Mouse (Mus musculus) midbrain, postnatal 0 days (tissue): ENCODE results near the gene Pkd2l1. TPM values are rescaled to one million over a fixed set of nuclear protein-coding genes. Genes with fewer than 3 reads are reported as not detected.

Experiments
- ATAC-seq: fragments of 200-750 bp; cut with Nextera tagmentation; 2 replicates; pipeline ENCODE4 v1.8.0; 2017; ENCODE audit warnings: moderate number of reproducible peaks, mild to moderate bottlenecking, moderate TSS enrichment, moderate library complexity; ENCODE audit not compliant: low FRiP score
- DNase-seq: peaks from one replicate; pipeline ENCODE4 v3.0.0-alpha.2; 2015; ENCODE audit warnings: low spot score
- H3K27ac ChIP-seq: fragments of 300-500 bp; sonication (generic); 2 replicates; pipeline ENCODE4 v1.5.1; 2014; ENCODE audit warnings: low read depth, mild to moderate bottlenecking, low read length, mixed read lengths
- H3K27me3 ChIP-seq: fragments of 300-500 bp; sonication (generic); 2 replicates; pipeline ENCODE4 v1.6.1; 2014; ENCODE audit warnings: low read length, control low read depth, mixed read lengths; ENCODE audit not compliant: insufficient read depth
- H3K36me3 ChIP-seq: fragments of 300-500 bp; sonication (generic); 2 replicates; pipeline ENCODE4 v1.6.1; 2014; ENCODE audit warnings: low read length, control low read depth, mixed read lengths; ENCODE audit not compliant: insufficient read depth
- H3K4me1 ChIP-seq: fragments of 300-500 bp; sonication (generic); 2 replicates; pipeline ENCODE4 v1.6.1; 2014; ENCODE audit warnings: mild to moderate bottlenecking, control low read depth, antibody characterized with exemption, low read length, mixed read lengths; ENCODE audit not compliant: insufficient read depth
- H3K4me2 ChIP-seq: fragments of 300-500 bp; sonication (generic); 2 replicates; pipeline ENCODE4 v1.6.1; 2014; ENCODE audit warnings: low read depth, mild to moderate bottlenecking, low read length, mixed read lengths; ENCODE audit not compliant: poor library complexity, severe bottlenecking
- H3K4me3 ChIP-seq: fragments of 300-500 bp; sonication (generic); 2 replicates; pipeline ENCODE4 v1.5.1; 2014; ENCODE audit warnings: low read depth, mild to moderate bottlenecking, low read length, moderate library complexity
- H3K9ac ChIP-seq: fragments of 300-500 bp; sonication (generic); replicated peaks from 2 replicates; pipeline ENCODE4 v1.6.1; 2014; ENCODE audit warnings: mild to moderate bottlenecking, low read length, moderate library complexity, mixed read lengths; ENCODE audit not compliant: poor library complexity, severe bottlenecking
- H3K9me3 ChIP-seq: fragments of 300-500 bp; sonication (generic); 2 replicates; pipeline ENCODE4 v1.6.1; 2016; ENCODE audit warnings: low read length, control low read depth
- CTCF ChIP-seq: IDR thresholded peaks from 2 replicates; pipeline ENCODE4 v1.5.1; 2016; ENCODE audit warnings: antibody characterized with exemption, mild to moderate bottlenecking
- WGBS: fragments of 180-500 bp; shearing (Covaris S2); extraction: QIAGEN DNeasy Blood & Tissue Kit; methylation state at CpG from one replicate; pipeline ENCODE4 v1.1.7; 2014; 5-methylcytosine and 5-hydroxymethylcytosine counted together
- polyA plus RNA-seq: library from polyadenylated mRNA; unstranded; fragments of >200 nt; fragmentation: Nextera tagmentation; extraction: Ambion mirVana; gene quantifications from 2 replicates; pipeline ENCODE4 v1.2.1, GENCODE M21; 2015
- total RNA-seq: library from RNA; depleted of rRNA; stranded (reverse); fragments of >200 nt; gene quantifications from 2 replicates; pipeline ENCODE4 v1.2.3, GENCODE M21; 2014

Gene Pkd2l1
- total and polyA plus RNA-seq, 2 experiments from 2014 or later = 0.07 to 0.27 TPM

DNA sequence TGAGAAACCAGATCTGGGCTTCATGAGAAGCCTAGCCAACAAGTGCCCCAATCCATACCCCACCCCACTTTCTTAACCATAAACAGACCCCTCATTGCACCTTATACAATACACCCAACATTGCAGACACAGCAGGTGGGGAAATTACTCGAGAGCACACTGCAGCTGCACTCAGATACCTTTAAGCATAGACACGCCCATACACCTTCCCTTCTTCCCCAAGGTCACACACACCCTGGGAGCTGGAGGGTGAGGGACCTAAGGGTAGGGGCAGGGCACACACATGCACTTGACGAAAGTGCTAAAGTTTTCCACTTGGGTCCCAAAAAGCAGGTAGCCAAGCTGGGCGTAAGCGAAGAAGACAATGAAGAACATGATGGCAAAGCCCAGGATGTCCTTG lies 38.5 kb downstream of the Pkd2l1 start:
- WGBS = 91% methylated on average over 5 of the region's 5 CpGs
- Histone ChIP-seq H3K27ac (no peak overlapping the region), H3K27me3 (no peaks in the 10 kb centered on the region; the same call in 1 of the 2 replicates), H3K4me1 (no peaks in the 10 kb centered on the region), H3K4me3 (no peak overlapping the region), H3K9ac (no peak overlapping the region), H3K36me3 (no peaks in the 10 kb centered on the region), H3K9me3 (no peaks in the 10 kb centered on the region), H3K4me2 (no peak overlapping the region)
- ATAC-seq = no peak
- no peak for TF ChIP-seq CTCF
- DNase-seq = no peak

DNA sequence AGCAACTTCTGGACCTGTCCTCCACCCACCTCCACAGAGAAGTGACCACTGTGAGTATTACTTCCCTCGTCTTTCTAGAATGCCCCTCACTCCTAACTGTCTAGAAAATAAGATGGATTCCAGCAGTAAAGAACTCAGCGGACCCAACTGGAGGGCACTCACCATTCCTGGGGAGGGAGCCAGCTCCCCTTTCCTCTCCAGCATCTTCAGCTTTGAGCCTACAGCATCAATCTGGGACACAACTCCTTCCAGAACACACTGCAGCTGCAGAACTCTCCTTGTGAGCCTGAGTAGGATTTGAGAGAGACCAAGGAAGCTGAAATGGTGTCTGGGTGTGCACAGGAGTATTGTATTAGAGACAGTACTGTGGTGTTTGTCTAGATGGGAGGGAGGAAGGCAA lies 43.3 kb downstream of the Pkd2l1 start:
- H3K9ac ChIP-seq = no peak overlapping the region
- H3K4me2 ChIP-seq = no peak overlapping the region
- H3K4me1 ChIP-seq = no peaks in the 10 kb centered on the region
- ATAC-seq (no peak), DNase-seq (no peak)
- H3K4me3 ChIP-seq = no peak overlapping the region
- 83% methylated on average over 2 of the region's 2 CpGs for WGBS
- H3K9me3 ChIP-seq = no peaks in the 10 kb centered on the region
- H3K27me3 ChIP-seq = no peaks in the 10 kb centered on the region; the same call in 1 of the 2 replicates
- no peak overlapping the region for H3K27ac ChIP-seq
- H3K36me3 ChIP-seq = peaks cover 5% of the 10 kb centered on the region; the same call in 1 of the 2 replicates
- TF ChIP-seq CTCF = no peak

DNA sequence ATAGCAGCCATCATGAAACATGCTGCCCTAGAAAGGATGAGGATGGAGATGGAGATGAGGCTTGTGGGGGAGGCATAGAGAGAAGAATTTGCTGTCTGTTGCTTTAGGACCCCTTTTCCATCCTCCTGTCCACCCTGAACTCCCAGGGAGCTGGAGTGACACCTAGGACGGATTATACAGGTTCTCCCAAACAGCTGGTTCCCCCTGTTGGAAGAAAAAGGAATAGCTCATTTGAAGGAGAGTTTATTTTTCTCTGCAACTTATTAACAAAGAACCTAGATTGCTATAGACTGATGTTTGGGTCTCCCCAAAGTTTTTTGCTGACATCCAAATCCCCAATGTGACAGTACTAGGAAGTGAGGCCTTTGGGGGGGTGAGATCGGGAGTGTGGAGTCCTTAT lies 43.9 kb downstream of the Pkd2l1 start:
- Histone ChIP-seq H3K9me3 (no peaks in the 10 kb centered on the region), H3K27ac (no peak overlapping the region), H3K4me1 (no peaks in the 10 kb centered on the region), H3K36me3 (peaks cover 10% of the 10 kb centered on the region; the same call in 1 of the 2 replicates), H3K27me3 (no peaks in the 10 kb centered on the region; the same call in 1 of the 2 replicates), H3K4me2 (no peak overlapping the region), H3K4me3 (no peak overlapping the region), H3K9ac (no peak overlapping the region)
- ATAC-seq (no peak), DNase-seq (no peak)
- WGBS = 29% methylated on average over 2 of the region's 2 CpGs
- peak; percentile 20 for TF ChIP-seq CTCF

DNA sequence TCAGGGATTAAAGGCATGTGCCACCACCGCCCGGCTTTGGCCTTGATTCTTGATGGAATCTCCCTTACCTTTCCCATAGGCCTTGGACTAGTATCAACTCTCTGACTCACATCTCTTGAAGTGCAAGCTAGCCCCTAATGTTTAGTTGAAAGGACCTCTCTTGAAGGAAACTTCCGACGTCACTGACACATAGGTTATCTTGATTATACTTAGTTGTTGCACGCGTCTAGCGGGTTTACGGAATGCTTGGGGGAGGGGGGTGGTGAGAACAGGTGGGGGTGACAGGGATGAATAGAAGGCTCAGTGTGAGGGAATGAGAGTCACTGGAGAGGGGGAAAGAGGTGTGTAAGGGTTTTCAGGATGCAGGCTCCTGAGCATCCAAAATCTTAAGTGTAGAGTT lies 45.3 kb downstream of the Pkd2l1 start:
- DNase-seq = no peak
- no peak overlapping the region for H3K27ac ChIP-seq
- TF ChIP-seq CTCF = no peak

DNA sequence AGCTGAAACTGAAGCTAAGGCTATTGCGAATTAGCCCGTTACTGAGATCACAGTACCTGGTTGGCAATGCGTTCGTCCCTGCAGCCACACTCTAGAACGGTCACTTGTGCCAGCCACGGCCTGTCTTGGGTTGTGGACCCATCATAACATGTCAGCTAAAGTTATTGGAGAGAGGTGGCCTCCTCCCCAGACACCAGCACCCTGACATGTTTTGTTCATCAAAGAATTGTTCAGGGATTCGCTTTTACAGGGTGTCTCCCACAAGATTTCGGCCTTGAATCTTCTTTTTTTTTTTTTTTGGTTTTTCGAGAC lies 45.7 kb downstream of the Pkd2l1 start:
- Histone ChIP-seq H3K27me3 (no peaks in the 10 kb centered on the region; the same call in 1 of the 2 replicates), H3K36me3 (peaks cover 22% of the 10 kb centered on the region), H3K4me3 (peak overlapping the region; percentile 63), H3K27ac (peak overlapping the region; percentile 65), H3K4me2 (peak overlapping the region; percentile 63), H3K9ac (peak overlapping the region; percentile 82), H3K9me3 (no peaks in the 10 kb centered on the region), H3K4me1 (no peaks in the 10 kb centered on the region)
- DNase-seq (no peak), ATAC-seq (peak; percentile 31; the same call in 1 of the 2 replicates)
- 61% methylated on average over 9 of the region's 9 CpGs for WGBS
- TF ChIP-seq CTCF = no peak

More for the DNA sequence above, 45.3 kb downstream of the Pkd2l1 start:
- no peaks in the 10 kb centered on the region; the same call in 1 of the 2 replicates for H3K27me3 ChIP-seq
- WGBS = 97% methylated on average over 8 of the region's 8 CpGs
- H3K9ac ChIP-seq = no peak overlapping the region
- ATAC-seq = no peak
- H3K4me1 ChIP-seq = no peaks in the 10 kb centered on the region
- peaks cover 18% of the 10 kb centered on the region for H3K36me3 ChIP-seq
- no peak overlapping the region for H3K4me3 ChIP-seq
- H3K4me2 ChIP-seq = no peak overlapping the region
- H3K9me3 ChIP-seq = no peaks in the 10 kb centered on the region

DNA sequence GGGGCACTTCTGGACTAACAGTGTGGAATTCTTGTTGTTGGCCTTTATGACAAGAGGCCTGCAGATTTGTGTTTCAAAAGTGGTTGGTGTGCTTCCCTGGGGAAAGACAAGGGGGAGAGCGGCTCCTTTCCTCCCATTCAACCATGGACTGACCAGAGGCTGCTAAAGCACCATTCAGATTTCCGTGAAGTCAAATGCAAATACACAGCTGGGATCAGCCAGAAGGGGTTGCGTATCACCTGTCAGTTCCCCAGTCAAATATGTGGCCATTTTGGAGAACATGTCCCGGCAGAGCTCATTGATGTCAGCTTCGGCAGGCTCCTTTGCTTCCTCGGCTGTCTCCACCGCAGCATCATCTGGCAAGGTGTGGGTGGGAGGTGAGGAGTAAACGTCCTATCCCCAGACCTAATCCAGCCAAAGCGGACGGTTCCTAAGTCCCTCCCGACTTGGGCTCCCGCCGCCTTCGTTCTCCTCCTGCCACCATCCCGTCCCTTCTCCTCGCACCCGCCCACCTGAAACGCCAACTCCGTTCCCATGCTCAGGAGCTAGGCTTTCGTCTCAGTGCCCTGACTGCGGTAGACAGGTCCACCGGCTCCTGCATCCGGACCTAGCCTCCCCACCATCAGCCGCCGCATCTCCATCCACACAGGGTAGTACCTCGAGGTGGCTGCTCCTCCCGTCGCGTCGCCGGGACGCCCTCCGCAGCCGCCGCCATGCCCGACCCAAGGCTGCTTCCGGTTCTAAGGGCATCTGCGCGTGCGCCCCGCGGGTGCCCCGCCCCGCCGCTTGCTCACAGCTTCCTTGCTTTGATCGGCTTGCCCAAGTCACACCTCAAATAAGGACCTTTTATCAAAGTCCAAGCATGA lies 46.3 kb downstream of the Pkd2l1 start, which contains the start of gene Bloc1s2:
Gene Bloc1s2, minus strand, starts transcription at position 745 of the 866 bp plus-strand sequence.
- Histone ChIP-seq H3K9me3 (no peaks in the 10 kb centered on the region), H3K4me1 (no peaks in the 10 kb centered on the region), H3K27me3 (no peaks in the 10 kb centered on the region; the same call in 1 of the 2 replicates), H3K27ac (peak within 1 kb of the TSS; percentile 65), H3K4me2 (peak within 1 kb of the TSS; percentile 63), H3K9ac (peak within 1 kb of the TSS; percentile 82), H3K36me3 (peaks cover 26% of the 10 kb centered on the region), H3K4me3 (peak within 1 kb of the TSS; percentile 63)
- ATAC-seq (peak; percentile 89), DNase-seq (peak; percentile 82)
- TF ChIP-seq CTCF = no peak
- WGBS = 2% methylated on average over 46 of the region's 46 CpGs
